Mouse (Mus musculus) midbrain, embryonic 11.5 days (tissue): ENCODE data around the gene Prrc2a. TPM values are rescaled to one million over a fixed set of nuclear protein-coding genes. Genes with fewer than 3 reads are reported as not detected.
A peak's percentile ranks its signal among the peaks of the same experiment; 100 is the strongest.

ENCODE experiments used
- ATAC-seq: fragments of 200-750 bp; cut with Nextera tagmentation; 2 replicates; pipeline ENCODE4 v1.8.0; 2017; ENCODE audit warnings: moderate TSS enrichment, moderate library complexity; ENCODE audit not compliant: low FRiP score
- DNase-seq: peaks from one replicate; pipeline ENCODE4 v3.0.0; 2015; ENCODE audit warnings: low spot score; ENCODE audit errors: missing footprints
- H3K27ac ChIP-seq: fragments of 300-500 bp; sonication (generic); 2 replicates; pipeline ENCODE4 v1.5.1; 2014; ENCODE audit warnings: low read depth, low read length
- H3K27me3 ChIP-seq: fragments of 300-500 bp; sonication (generic); 2 replicates; pipeline ENCODE4 v1.6.1; 2014; ENCODE audit warnings: mild to moderate bottlenecking, low read length, moderate library complexity, mixed read lengths; ENCODE audit not compliant: control insufficient read depth, insufficient read depth
- H3K36me3 ChIP-seq: fragments of 300-500 bp; sonication (generic); 2 replicates; pipeline ENCODE4 v1.6.1; 2014; ENCODE audit warnings: mild to moderate bottlenecking, low read length, moderate library complexity, mixed read lengths; ENCODE audit not compliant: control insufficient read depth, insufficient read depth
- H3K4me1 ChIP-seq: fragments of 300-500 bp; sonication (generic); 2 replicates; pipeline ENCODE4 v1.6.1; 2014; ENCODE audit warnings: low read length; ENCODE audit not compliant: control insufficient read depth, insufficient read depth
- H3K4me2 ChIP-seq: fragments of 300-500 bp; sonication (generic); 2 replicates; pipeline ENCODE4 v1.6.1; 2014; ENCODE audit warnings: mild to moderate bottlenecking, moderate library complexity
- H3K4me3 ChIP-seq: fragments of 300-500 bp; sonication (generic); 2 replicates; pipeline ENCODE4 v1.5.1; 2014; ENCODE audit warnings: low read depth, low read length
- H3K9ac ChIP-seq: fragments of 300-500 bp; sonication (generic); 2 replicates; pipeline ENCODE4 v1.6.1; 2014; ENCODE audit warnings: low read length
- H3K9me3 ChIP-seq: fragments of 300-500 bp; sonication (generic); 2 replicates; pipeline ENCODE4 v1.6.1; 2016; ENCODE audit warnings: low read length; ENCODE audit not compliant: control insufficient read depth
- WGBS: fragments of 180-500 bp; shearing (Covaris S2); extraction: QIAGEN DNeasy Blood & Tissue Kit; methylation state at CpG from one replicate; pipeline ENCODE4 v1.1.7; 2014; 5-methylcytosine and 5-hydroxymethylcytosine counted together
- polyA plus RNA-seq: library from polyadenylated mRNA; unstranded; fragments of >200 nt; fragmentation: Nextera tagmentation; extraction: Ambion mirVana; gene quantifications from 2 replicates; pipeline ENCODE4 v1.2.1, GENCODE M21; 2014

Prrc2a gene
- polyA plus RNA-seq, 1 experiment from 2014 or later: 153 TPM

DNA sequence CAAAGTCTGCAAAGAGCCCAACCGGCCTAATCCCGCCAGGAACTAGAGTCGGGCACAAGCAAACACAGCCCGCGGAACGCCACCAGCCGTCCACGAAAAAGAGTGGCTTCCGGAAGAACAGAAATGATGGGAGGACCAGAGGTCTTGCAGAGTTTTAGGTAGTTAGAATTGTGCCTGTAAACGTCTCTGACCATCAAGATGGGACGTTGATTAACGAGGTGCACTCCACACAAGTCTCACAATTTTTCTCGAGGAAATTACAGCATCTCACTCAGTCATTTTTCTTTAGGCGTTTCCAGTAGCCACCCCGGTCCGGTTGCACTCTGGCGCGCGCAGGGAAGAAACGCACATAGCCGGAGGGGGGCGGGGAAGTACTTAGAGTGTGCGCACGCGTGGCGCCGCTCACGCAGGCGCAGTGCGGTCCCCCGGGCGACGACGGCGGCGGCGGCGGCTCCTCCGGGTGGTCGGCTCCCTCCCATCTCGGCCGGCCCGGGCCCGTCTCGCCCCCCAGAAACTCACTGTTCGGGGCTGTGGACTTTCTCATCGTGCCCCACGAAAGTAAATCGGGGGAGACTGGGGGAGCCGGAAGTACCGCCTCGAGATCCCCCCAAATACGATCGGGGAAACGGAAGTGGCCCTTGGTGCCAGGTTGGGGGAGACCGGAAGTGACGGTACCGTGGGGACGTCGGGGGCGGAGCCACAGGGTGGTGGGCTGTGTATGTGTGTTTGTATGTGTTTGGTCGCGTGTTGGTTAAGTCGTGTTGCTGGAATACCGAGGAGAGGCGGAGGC, 29.7 kb downstream of the Prrc2a start, which contains the start of gene Bag6:
Gene Bag6, plus strand, starts transcription at position 378 of the 790 bp plus-strand sequence.
- Histone ChIP-seq H3K27ac (peak within 1 kb of the TSS; percentile 91), H3K4me3 (peak within 1 kb of the TSS; percentile 87), H3K9me3 (no peaks in the 10 kb centered on the region), H3K4me2 (peak within 1 kb of the TSS; percentile 85), H3K4me1 (peaks cover 12% of the 10 kb centered on the region), H3K36me3 (peaks cover 4% of the 10 kb centered on the region), H3K9ac (peak within 1 kb of the TSS; percentile 76), H3K27me3 (no peaks in the 10 kb centered on the region)
- WGBS: under 1% methylated on average over 66 of the region's 66 CpGs
- DNase-seq: peak; percentile 99
- peak; percentile 93 for ATAC-seq

DNA sequence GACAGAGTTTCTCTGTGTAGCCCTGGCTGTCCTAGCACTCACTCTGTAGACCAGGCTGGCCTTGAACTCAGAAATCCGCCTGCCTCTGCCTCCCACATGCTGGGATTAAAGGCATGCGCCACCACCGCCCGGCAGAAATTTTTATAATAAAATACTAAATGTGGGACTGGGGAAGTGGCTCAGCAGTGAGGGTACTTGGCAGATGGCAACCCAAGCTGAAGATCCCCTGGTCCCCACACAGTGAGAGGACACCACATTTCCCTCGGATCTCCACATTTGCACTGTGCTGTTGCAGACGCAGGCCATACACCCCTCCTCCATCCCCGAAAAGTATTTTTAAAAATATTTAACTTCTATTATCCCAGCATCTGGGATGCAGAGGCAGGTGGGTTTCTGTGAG, 31.2 kb downstream of the Prrc2a start:
- Histone ChIP-seq H3K36me3 (peaks cover 2% of the 10 kb centered on the region; the same call in 1 of the 2 replicates), H3K4me1 (peaks cover 12% of the 10 kb centered on the region), H3K9me3 (no peaks in the 10 kb centered on the region), H3K4me2 (no peak overlapping the region), H3K9ac (no peak overlapping the region), H3K27me3 (no peaks in the 10 kb centered on the region), H3K4me3 (no peak overlapping the region), H3K27ac (no peak overlapping the region)
- WGBS: 92% methylated on average over 7 of the region's 7 CpGs
- ATAC-seq (no peak), DNase-seq (no peak)

DNA sequence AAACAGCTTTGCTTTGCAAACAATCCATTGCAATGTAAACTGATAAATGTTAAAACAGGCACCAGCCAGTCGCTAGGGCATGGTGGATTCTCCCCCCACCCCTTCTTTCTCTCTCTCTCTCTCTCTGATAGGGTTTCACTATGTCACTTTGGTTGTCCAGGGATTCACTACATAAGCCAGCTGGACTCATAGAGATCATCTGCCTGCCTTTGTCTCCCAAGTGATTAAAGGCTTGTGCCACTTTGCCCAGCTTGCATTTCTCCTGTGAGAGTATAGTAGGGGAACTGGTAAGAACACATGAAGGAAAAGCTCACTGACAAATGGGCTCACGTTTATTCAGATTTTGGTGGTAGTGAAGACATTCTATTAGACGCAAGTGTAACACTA, 32.5 kb downstream of the Prrc2a start:
- Histone ChIP-seq H3K9me3 (no peaks in the 10 kb centered on the region), H3K4me2 (no peak overlapping the region), H3K4me3 (no peak overlapping the region), H3K9ac (no peak overlapping the region), H3K4me1 (peaks cover 9% of the 10 kb centered on the region), H3K27ac (no peak overlapping the region), H3K27me3 (no peaks in the 10 kb centered on the region), H3K36me3 (no peaks in the 10 kb centered on the region)
- no peak for DNase-seq
- ATAC-seq: no peak
- 82% methylated on average over 3 of the region's 3 CpGs for WGBS

DNA sequence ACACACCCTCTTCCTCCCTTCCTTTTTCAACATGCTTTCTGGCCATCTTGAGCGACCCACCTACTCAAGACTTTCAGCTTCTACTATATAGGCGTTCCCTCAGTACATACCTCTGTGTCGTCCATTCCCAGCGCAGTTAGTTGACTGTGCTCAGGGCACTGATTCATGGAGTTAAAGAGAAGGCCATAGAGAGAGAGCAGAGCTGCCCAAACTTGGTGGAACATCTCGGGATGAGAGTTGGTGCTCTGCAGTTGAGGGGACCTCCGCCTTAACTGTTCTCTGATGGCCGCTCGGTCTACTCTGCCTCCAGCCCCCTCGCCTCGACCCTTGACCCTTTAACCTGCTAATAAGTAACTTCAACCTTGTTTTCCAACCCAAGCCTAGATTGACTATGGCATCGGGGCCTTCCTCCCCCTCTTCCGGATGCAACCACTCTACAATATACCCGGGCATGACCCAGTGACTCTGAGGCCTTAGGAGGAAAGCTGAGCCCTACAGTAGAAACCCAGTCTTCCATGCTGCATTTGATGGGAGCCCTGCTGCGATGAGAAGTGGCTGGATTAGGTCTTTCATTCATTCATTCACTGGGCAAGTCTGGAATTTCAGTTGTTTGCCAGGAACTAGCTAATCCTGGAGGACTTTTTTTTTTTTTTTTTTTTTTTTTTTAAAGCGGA, 33.1 kb downstream of the Prrc2a start, which contains the start of gene Apom:
Gene Apom, minus strand, starts transcription at position 551 of the 674 bp plus-strand sequence.
- no peaks in the 10 kb centered on the region for H3K36me3 ChIP-seq

DNA sequence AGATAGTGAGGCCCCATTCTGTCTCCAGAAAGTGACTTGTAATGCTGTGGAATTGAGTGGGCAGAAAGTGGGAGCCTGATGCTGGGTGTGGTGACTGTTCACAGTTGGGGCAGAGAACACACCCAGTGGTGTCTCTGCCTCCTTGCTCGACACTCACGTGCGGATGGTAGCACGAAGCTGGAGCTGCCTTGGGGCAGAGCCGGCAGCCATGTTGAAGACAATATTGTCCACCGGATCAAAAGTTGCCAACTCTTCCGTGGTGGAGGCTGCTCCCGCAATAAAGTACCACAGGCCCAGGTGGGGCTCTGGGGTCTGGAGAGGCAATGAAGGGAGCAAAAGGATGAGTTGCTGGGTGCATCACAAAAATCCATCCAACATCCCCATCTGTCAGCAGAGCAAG, 33.7 kb downstream of the Prrc2a start:
- Histone ChIP-seq H3K4me2 (no peak overlapping the region), H3K4me3 (no peak overlapping the region), H3K27me3 (no peaks in the 10 kb centered on the region), H3K36me3 (no peaks in the 10 kb centered on the region), H3K27ac (no peak overlapping the region), H3K9ac (no peak overlapping the region), H3K4me1 (peaks cover 8% of the 10 kb centered on the region), H3K9me3 (no peaks in the 10 kb centered on the region)
- ATAC-seq: no peak
- WGBS: 90% methylated on average over 8 of the region's 8 CpGs
- no peak for DNase-seq

More for the DNA sequence above, 33.1 kb downstream of the Prrc2a start, which contains the start of gene Apom:
- no peak within 1 kb of the TSS for H3K9ac ChIP-seq
- no peak within 1 kb of the TSS for H3K4me3 ChIP-seq
- no peak within 1 kb of the TSS for H3K4me2 ChIP-seq
- WGBS: 87% methylated on average over 15 of the region's 15 CpGs
- ATAC-seq (no peak), DNase-seq (no peak)
- H3K4me1 ChIP-seq: peaks cover 9% of the 10 kb centered on the region
- H3K27me3 ChIP-seq: no peaks in the 10 kb centered on the region
- no peaks in the 10 kb centered on the region for H3K9me3 ChIP-seq
- no peak within 1 kb of the TSS for H3K27ac ChIP-seq

DNA sequence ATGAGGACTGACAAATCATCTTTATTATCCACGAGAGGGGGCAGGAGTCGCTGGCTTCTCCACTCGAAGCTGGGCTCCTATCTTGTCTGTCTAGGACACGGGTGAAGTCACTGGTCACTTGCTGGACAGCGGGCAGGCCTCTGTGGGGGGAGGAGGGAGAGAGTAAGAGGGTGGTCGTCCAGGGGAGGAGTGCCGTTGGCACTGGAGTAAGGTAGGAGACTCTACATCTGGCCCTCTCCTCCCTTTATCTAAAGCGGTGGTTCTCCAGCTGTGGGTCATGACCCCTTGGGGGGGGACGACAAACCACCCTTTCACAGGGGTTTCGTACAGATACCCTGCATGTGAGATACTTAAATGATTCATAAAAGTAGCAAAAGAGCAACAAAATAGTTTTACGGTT, 35.7 kb downstream of the Prrc2a start:
- 69% methylated on average over 11 of the region's 11 CpGs for WGBS
- H3K27ac ChIP-seq: no peak overlapping the region
- H3K4me3 ChIP-seq: no peak overlapping the region
- no peak for ATAC-seq
- H3K9ac ChIP-seq: no peak overlapping the region
- no peaks in the 10 kb centered on the region for H3K27me3 ChIP-seq
- DNase-seq: no peak
- no peaks in the 10 kb centered on the region for H3K36me3 ChIP-seq
- H3K4me2 ChIP-seq: no peak overlapping the region
- H3K4me1 ChIP-seq: peaks cover 14% of the 10 kb centered on the region
- H3K9me3 ChIP-seq: no peaks in the 10 kb centered on the region

DNA sequence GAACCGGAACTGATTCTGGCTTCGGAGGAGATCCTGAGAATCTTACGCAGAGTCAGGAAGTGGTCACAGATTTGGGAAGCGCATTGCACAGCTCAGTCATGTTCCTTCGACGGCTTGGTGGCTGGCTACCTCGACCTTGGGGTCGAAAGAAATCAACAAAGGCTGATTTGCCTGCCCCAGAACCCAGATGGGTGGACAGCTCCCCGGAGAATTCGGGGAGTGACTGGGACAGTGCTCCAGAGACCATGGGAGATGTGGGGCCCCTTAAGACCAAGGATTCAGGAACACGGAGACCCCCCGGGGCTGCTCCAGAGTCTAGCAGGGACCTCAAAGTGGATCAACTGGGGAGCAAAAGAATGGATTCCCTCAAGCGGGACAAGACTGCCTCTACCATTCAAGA, 37.7 kb downstream of the Prrc2a start:
- 78% methylated on average over 13 of the region's 13 CpGs for WGBS
- Histone ChIP-seq H3K9me3 (no peaks in the 10 kb centered on the region), H3K9ac (peak overlapping the region; percentile 92; the same call in 1 of the 2 replicates), H3K27ac (no peak overlapping the region), H3K27me3 (no peaks in the 10 kb centered on the region), H3K4me1 (peaks cover 16% of the 10 kb centered on the region), H3K4me3 (peak overlapping the region; percentile 62), H3K4me2 (peak overlapping the region; percentile 75), H3K36me3 (no peaks in the 10 kb centered on the region; the same call in 1 of the 2 replicates)
- DNase-seq (no peak), ATAC-seq (no peak)

DNA sequence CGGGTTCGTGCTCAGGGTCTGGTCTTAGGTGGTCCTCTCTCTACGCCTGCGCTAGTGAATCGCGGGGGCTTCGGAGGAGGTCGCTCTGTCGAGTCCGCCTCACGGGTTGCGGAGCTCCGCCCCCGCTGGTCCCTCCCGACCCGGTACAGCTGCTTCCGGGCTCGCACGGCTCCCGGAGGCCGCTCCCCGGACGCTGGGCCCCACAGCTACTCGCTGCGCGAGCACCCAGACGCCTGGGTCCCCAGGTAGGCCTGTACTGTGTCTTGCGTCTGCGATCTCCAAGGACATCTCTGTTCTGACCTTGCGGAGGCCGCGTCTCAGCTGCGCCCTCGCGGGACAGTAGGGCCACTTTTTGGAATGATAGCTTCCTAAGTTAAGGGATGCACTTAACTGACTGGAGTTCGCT, 38.5 kb downstream of the Prrc2a start, which contains the start of gene D17H6S53E:
Gene D17H6S53E, plus strand, starts transcription at position 168 of the 406 bp plus-strand sequence.
- under 1% methylated on average over 36 of the region's 36 CpGs for WGBS
- H3K9ac ChIP-seq: peak within 1 kb of the TSS; percentile 92
- H3K4me2 ChIP-seq: peak within 1 kb of the TSS; percentile 75
- no peaks in the 10 kb centered on the region for H3K9me3 ChIP-seq
- DNase-seq: peak; percentile 93
- no peaks in the 10 kb centered on the region for H3K27me3 ChIP-seq
- H3K4me1 ChIP-seq: peaks cover 16% of the 10 kb centered on the region
- peak within 1 kb of the TSS; percentile 62 for H3K4me3 ChIP-seq
- peak within 1 kb of the TSS; percentile 40 for H3K27ac ChIP-seq
- H3K36me3 ChIP-seq: no peaks in the 10 kb centered on the region; the same call in 1 of the 2 replicates
- ATAC-seq: peak; percentile 48

DNA sequence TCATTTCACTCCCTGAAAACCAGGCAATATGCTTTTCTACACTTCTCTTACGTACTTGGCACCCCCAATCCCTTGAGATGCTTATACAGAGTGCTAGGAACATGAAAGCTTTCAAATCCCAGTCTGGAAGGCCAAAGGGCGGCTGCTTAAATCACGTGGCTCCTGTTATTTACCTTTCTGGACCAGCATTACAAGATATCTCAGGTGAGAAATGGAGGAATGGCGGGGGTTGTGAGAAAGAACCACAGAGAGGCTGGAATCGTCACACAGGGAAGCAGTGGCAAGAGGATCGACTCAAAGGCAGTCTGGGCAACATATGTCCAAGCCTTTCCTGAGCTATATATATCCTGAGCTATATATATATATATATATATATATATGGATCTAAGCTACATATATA, 39.1 kb downstream of the Prrc2a start:
- no peak for ATAC-seq
- Histone ChIP-seq H3K27me3 (no peaks in the 10 kb centered on the region), H3K9me3 (no peaks in the 10 kb centered on the region), H3K9ac (peak overlapping the region; percentile 92), H3K36me3 (no peaks in the 10 kb centered on the region; the same call in 1 of the 2 replicates), H3K4me3 (peak overlapping the region; percentile 62), H3K4me2 (peak overlapping the region; percentile 75), H3K4me1 (peaks cover 16% of the 10 kb centered on the region), H3K27ac (no peak overlapping the region)
- no peak for DNase-seq
- WGBS: 40% methylated on average over 6 of the region's 6 CpGs
